Mouse (Mus musculus) WW6 (cell line): ENCODE data around the gene Myo1a.
"Not testable (repeated sequence)": the region's sequence is repeated elsewhere in the genome, so short reads cannot be mapped to it uniquely, and the experiment has no call there.

ENCODE experiments used
- DNase-seq: peaks from one replicate; pipeline ENCODE4 v3.0.0-alpha.2; 2013; ENCODE audit warnings: low read depth, low spot score

Gene Myo1a

DNA sequence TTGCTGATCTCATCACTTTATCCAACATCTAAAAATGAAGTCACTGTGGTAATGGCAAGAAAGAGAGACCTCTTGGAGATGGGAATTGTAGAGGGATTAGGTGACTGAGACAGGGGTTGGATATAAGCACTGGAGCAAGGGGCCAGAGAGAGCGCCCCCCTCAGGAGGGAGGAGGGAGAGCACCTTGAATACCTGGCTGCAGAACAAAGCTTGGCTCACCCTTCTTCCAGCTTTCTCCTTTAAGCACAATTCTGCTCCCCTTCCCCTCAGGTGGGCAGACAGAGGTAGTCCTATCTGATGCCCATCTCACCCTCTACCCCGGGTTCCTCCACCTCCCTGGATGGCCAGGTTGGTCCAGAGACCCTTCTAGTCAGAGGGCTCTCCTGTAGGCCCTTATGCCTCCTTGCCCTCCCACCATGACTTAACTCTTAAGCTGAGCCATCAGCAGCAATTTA lies at the start of gene Myo1a:
Gene Myo1a, plus strand, starts transcription at position 405 of the 455 bp plus-strand sequence.
- no peak for DNase-seq

- DNase-seq = not testable (repeated sequence)
Measured at GRCm38 (mm10) chr10:127657617-127658016, 47.4 kb upstream of the Myo1a start.

DNA sequence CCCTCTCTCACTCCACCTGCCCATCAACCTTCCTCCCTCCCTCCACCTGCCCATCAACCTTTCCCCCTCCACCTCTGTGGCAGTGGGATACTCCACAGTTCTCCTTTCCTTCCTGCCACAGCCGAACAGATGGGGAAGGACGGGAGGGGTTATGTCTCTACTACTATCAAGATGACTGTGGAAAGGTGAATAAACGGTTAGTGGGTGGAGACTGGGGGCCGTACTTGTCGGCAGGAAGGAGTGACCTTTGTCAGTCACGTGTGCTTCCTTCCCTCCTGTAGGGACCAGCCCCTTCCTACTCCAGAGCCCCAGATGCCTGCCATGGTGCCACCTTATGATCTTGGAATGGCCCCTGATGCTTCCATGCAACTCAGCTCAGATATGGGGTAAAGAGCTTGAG lies 46.9 kb upstream of the Myo1a start:
- no peak for DNase-seq

DNA sequence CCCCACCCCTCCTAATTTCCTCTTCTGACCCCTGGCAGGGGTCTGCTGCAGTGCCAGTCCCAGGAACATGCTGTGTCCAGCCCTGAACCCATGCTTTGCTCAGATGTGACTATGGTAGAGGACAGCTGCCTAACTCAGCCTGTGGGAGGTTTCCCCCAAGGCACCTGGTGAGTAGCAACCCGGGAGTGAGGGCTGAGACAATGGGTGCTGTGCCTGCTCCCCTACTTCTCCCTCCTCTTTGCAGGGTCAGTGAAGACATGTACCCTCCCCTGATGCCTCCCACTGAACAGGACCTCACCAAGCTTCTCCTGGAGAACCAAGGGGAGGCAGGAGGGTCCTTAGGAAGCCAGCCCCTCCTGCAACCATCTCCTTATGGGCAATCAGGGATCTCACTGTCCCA lies 45.4 kb upstream of the Myo1a start:
- no peak for DNase-seq

DNA sequence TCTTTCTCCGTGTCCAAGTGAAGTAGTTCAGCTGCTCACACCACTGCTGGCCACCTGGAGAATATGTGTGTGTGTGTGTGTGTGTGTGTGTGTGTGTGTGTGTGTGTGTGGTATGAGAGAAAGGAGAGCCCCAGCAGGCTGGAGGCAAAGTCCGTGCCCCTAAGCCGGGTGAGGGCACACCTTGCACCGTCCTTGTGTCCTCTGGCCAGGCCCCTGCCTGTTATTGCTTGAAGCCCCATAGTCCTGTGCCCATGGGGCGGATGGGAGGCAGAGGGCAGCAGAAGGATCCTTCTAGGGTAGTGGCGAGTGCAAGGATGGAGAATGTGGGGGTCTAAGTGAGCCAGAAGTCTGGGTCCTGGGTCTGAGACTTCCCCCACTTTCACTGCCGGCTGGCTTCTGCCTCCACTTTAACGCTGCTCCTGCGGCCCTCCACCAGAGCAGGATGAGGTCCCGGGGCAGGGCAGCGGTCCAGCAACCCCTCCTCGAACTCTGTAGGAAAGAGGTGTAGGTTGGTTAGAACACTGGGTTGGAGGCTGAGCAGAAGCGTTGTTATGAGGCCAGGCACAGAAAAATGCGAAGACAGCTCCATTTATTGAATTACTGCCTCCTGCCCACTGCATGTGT lies 43.6 kb upstream of the Myo1a start:
- no peak for DNase-seq

GRCm38 (mm10) chr10:127661915-127662663 lies 42.9 kb upstream of the Myo1a start:
- DNase-seq = no peak

DNA sequence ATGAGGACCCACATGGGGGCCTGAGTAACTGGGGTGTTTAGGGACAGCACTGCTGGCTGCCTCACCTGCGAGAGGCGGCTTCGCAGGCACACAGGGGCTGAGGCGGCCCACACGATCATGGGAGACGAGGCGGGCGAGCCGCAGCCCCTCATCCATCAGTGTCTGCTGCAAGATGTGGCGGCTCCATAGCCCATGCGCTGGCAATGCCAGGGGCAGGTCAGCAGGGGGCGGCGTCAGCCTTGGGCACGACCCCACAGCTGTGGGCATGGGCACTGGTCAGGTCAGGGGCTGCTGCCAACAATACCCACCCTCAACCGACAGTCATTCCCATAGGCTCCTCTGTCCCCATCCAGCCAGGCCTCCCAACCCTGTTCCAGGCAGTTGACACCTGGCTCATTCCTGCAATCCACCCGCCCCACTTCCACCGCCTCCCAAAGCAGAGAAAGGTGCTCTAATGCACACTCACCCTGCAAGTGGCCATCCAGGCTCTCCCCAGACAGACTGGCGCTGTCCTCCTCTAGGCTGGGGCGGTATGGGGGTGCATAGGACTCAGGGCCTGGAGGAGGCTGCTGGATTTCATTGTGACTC lies 42.2 kb upstream of the Myo1a start:
- DNase-seq = no peak

- DNase-seq = no peak
Measured at GRCm38 (mm10) chr10:127663590-127663989, 41.4 kb upstream of the Myo1a start.

DNA sequence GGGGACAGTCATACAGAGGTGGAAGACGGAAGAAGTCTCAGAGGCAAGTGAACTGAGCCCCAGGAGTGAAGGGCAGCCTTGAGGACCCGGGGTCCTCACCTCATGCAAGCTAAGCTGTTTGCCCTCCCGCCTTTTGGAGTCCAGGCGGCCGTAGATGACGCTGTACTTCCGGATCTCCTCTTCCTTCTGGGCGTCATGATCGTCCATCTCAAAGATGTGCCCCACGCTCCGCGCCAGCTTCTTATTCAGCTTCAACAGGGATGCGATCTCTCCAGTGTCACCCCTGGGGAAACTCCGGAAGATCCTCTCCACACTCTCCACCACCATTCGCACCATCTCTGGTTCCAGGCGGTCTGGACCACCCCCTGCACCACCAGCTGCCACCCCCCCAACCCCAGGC lies 40.8 kb upstream of the Myo1a start:
- DNase-seq = no peak

GRCm38 (mm10) chr10:127664891-127665290 lies 40.1 kb upstream of the Myo1a start:
- DNase-seq = no peak

DNA sequence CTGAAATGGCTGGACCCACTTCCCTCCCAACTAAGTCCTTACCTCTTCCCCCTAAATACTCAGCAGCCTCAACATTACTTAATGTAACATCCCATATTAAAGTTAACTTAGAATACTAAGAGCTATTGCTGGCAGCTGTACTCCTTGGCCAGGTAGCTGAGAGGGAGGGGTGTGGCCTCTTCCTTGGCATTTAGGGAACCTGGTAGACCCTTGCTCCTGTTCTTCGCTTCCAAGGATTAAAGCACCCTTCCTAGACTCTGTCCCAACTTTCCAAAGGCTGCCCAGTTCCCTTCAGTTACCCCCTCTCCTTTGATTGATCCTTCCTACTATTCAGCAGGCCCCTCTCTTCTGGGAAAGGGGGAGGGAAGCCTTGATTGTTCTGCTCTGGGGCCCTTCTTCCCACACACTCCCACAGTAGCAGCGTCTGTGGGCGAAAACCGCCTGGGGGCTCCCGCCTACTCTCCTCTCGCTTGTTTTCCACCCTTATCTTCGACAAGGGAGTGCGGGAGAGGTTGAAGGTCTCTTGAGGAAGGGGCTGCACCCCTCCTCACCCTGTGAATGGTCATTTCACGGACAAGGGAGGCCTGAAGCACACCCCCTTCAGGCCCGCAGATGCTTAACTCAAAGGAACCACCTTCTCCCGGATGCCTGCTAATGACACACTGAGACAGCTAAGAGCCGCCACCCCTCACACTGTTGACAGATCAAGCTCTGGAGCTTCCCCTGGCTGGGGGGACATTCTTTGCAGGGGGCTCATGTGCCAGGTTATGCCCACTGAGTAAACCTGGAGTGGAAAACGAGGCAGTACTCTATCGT lies 39.4 kb upstream of the Myo1a start:
- DNase-seq = no peak

- DNase-seq = no peak
Measured at GRCm38 (mm10) chr10:127666501-127667268, 38.3 kb upstream of the Myo1a start, which contains the start of gene Nemp1. TSS of gene Nemp1 (plus strand) at chr10:127666901.

GRCm38 (mm10) chr10:127667269-127668092 lies 37.5 kb upstream of the Myo1a start:
- DNase-seq = no peak

- no peak for DNase-seq
Measured at GRCm38 (mm10) chr10:127668093-127669050, 36.6 kb upstream of the Myo1a start, which contains the start of gene Nab2. TSS of gene Nab2 (minus strand) at chr10:127668568.

GRCm38 (mm10) chr10:127669170-127669569 lies 35.8 kb upstream of the Myo1a start:
- DNase-seq = no peak

DNA sequence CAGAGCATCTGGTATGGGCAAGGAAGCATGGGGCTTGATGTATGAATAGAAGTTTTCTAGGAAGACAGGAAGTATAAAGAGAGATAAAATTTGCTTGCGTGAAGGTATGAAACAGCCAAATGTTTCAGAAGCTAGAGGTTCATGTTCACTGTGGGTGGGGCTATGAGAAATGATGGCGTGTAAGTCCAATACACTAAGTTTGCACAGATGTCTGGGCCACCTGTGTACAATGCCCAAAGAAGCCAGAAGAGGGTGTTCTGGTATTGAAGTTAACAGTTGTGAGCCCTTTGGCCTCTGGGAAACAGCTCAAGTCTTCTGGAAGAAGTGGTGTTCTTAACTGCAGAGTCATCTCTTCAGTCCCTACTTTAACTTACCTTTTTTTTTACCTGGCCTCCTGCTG lies 34.8 kb upstream of the Myo1a start:
- no peak for DNase-seq

DNA sequence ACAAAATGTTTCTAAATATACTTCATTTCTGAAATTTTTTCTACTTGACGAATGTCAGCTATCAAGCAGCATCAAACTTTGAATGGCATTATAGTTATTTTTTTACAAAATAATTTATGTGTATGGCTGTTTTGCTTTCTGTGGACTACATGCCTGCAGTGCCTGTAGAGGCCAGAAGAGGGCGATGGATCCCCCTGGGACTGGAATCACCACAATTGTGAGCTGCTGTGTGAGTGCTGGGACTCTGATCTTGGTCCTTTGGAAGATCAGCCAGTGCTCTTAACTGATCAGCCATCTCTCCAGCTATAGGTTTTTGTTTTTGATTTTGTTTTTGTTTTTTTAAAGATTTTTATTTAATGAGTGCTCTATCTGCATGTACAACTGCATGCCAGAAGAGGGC lies 33.7 kb upstream of the Myo1a start:
- no peak for DNase-seq

GRCm38 (mm10) chr10:127674046-127674655 lies 30.8 kb upstream of the Myo1a start:
- no peak for DNase-seq
